Mouse (Mus musculus) forebrain, postnatal 0 days (tissue): ENCODE data around the gene Tmtc2. TPM values are rescaled to one million over a fixed set of nuclear protein-coding genes. Genes with fewer than 3 reads are reported as not detected.

Experiments used
- ATAC-seq: fragments of 200-750 bp; cut with Nextera tagmentation; 2 replicates; pipeline ENCODE4 v1.8.0; 2017; ENCODE audit warnings: mild to moderate bottlenecking, moderate library complexity
- DNase-seq: peaks from one replicate; pipeline ENCODE4 v3.0.0-alpha.2; 2015
- H3K27ac ChIP-seq: fragments of 300-500 bp; sonication (generic); 2 replicates; pipeline ENCODE4 v1.5.1; 2014; ENCODE audit warnings: low read depth, mild to moderate bottlenecking, antibody characterized with exemption, low read length, moderate library complexity, mixed read lengths
- H3K27me3 ChIP-seq: fragments of 300-500 bp; sonication (generic); 2 replicates; pipeline ENCODE4 v1.6.1; 2014; ENCODE audit warnings: mild to moderate bottlenecking, low read length, mixed read lengths; ENCODE audit not compliant: insufficient read depth
- H3K36me3 ChIP-seq: fragments of 300-500 bp; sonication (generic); 2 replicates; pipeline ENCODE4 v1.6.1; 2014; ENCODE audit warnings: mild to moderate bottlenecking, moderate library complexity; ENCODE audit not compliant: insufficient read depth
- H3K4me1 ChIP-seq: fragments of 300-500 bp; sonication (generic); 2 replicates; pipeline ENCODE4 v1.6.1; 2014; ENCODE audit warnings: antibody characterized with exemption; ENCODE audit not compliant: insufficient read depth
- H3K4me2 ChIP-seq: fragments of 300-500 bp; sonication (generic); 2 replicates; pipeline ENCODE4 v1.6.1; 2014; ENCODE audit warnings: low read depth, mild to moderate bottlenecking, moderate library complexity
- H3K4me3 ChIP-seq: fragments of 300-500 bp; sonication (generic); 2 replicates; pipeline ENCODE4 v1.5.1; 2014; ENCODE audit warnings: low read depth, low read length, mixed read lengths
- H3K9ac ChIP-seq: fragments of 300-500 bp; sonication (generic); 2 replicates; pipeline ENCODE4 v1.6.1; 2014; ENCODE audit warnings: mild to moderate bottlenecking
- H3K9me3 ChIP-seq: fragments of 300-500 bp; sonication (generic); 2 replicates; pipeline ENCODE4 v1.6.1; 2016; ENCODE audit warnings: low read length
- CTCF ChIP-seq: sonication (generic); IDR thresholded peaks from 2 replicates; pipeline ENCODE4 v1.5.1; 2016; ENCODE audit warnings: antibody characterized with exemption, control low read depth, low read depth
- WGBS: fragments of 180-500 bp; shearing (Covaris S2); extraction: QIAGEN DNeasy Blood & Tissue Kit; methylation state at CpG from one replicate; pipeline ENCODE4 v1.1.7; 2014; 5-methylcytosine and 5-hydroxymethylcytosine counted together
- polyA plus RNA-seq: library from polyadenylated mRNA; unstranded; fragments of >200 nt; fragmentation: Nextera tagmentation; extraction: Ambion mirVana; gene quantifications from 2 replicates; pipeline ENCODE4 v1.2.1, GENCODE M21; 2015
- total RNA-seq: library from RNA; depleted of rRNA; stranded (reverse); fragments of >200 nt; gene quantifications from 2 replicates; pipeline ENCODE4 v1.2.3, GENCODE M21; 2014

Gene Tmtc2
- total and polyA plus RNA-seq, 2 experiments from 2014 or later, result 4.6 to 11.1 TPM

DNA sequence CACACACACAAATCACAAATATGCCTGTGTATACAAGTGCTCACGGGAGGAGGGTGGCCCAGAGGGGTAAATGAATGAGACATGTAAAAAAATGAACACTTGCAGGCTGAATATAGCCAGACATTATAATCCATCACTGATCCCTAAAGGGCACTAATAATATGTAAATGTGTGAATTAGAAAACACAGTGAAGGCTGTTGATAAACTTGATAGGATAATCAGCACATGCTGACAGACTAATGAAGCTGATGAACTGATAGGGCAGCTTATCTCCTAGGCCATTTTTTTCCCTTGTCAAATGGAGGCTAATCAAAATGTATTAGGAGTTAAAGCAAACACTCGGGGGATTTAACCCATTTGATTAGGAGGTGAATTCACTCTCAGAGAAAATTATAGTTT is 255.4 kb downstream of the Tmtc2 start:
- DNase-seq (no peak), ATAC-seq (no peak)
- TF ChIP-seq CTCF, result no peak
- Histone ChIP-seq H3K27me3 (no peaks in the 10 kb centered on the region), H3K36me3 (peaks cover 8% of the 10 kb centered on the region), H3K9ac (no peak overlapping the region), H3K4me2 (no peak overlapping the region), H3K9me3 (no peaks in the 10 kb centered on the region), H3K27ac (no peak overlapping the region), H3K4me3 (no peak overlapping the region), H3K4me1 (no peaks in the 10 kb centered on the region)
- 32% methylated on average over 2 of the region's 2 CpGs for WGBS

DNA sequence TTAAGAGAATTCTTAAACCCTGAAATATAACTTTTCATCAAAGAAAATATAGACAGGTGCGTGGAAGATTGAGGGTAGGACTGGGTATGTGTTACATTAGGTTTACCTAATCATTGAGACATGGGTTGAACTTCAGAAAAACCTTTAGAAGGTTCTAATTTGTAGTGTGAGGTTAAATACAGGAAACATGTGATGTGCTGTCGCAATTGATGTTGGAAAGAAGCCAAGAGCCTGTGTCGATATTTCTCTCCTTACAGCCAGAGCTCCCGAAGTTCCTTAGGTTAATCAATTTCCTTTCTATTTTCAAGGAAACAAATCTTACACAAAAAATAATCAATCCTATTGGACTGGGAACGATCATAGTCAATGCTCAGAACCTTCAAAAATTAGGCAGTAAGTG is 261.3 kb downstream of the Tmtc2 start:
- WGBS, result 74% methylated on average over 5 of the region's 5 CpGs
- H3K9ac ChIP-seq, result no peak overlapping the region
- H3K4me3 ChIP-seq, result no peak overlapping the region
- H3K4me1 ChIP-seq, result no peaks in the 10 kb centered on the region
- H3K9me3 ChIP-seq, result no peaks in the 10 kb centered on the region
- H3K4me2 ChIP-seq, result no peak overlapping the region
- H3K36me3 ChIP-seq, result no peaks in the 10 kb centered on the region
- H3K27me3 ChIP-seq, result no peaks in the 10 kb centered on the region
- ATAC-seq, result no peak
- no peak overlapping the region for H3K27ac ChIP-seq
- no peak for DNase-seq
- no peak for TF ChIP-seq CTCF

DNA sequence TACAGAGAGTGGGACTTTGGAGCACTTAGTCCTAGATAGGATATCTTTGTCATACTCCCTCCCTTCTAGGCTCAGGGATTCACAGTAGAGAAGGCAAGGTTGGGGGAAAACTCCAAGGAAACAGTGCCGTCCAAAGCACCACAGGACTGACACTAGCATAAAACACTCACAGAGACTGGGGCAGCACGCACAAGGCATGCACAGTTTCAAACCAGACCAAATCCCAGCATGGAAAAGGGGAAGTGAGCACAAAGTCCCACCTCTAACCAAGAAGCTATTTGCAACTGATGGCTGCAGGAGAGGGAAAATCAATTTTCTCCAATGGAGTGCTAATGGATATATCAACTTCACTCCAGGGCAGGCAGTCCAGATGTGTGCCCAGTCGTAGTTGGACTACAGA is 276.7 kb downstream of the Tmtc2 start:
- Histone ChIP-seq H3K4me3 (no peak overlapping the region), H3K27ac (no peak overlapping the region), H3K9me3 (no peaks in the 10 kb centered on the region), H3K36me3 (no peaks in the 10 kb centered on the region; the same call in 1 of the 2 replicates), H3K4me2 (no peak overlapping the region), H3K4me1 (no peaks in the 10 kb centered on the region), H3K27me3 (no peaks in the 10 kb centered on the region), H3K9ac (no peak overlapping the region)
- ATAC-seq (no peak), DNase-seq (no peak)
- 74% methylated on average over 3 of the region's 3 CpGs for WGBS
- TF ChIP-seq CTCF, result no peak

DNA sequence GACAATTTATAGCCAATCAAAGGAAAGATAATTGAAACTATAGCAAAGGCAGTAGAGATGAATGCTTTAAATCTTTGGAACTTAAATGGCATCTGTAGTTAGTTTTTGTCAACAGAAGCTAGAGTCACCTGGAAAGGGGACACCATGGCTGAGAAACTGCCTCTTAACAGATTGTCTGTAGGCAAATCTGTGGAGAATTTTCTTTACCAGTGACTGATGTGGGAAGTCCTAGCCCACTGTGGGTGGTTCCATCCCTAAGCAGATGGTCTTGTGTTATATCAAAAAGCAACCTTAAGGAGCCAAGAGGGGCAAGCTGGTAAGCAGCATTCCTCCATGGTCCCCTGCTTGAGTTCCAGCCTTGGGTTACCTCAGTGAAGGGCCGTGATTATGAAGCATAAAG is 281.3 kb downstream of the Tmtc2 start:
- H3K9ac ChIP-seq, result no peak overlapping the region
- no peaks in the 10 kb centered on the region for H3K36me3 ChIP-seq
- ATAC-seq, result no peak
- no peak overlapping the region for H3K4me3 ChIP-seq
- DNase-seq, result no peak
- H3K27ac ChIP-seq, result no peak overlapping the region
- no peak for TF ChIP-seq CTCF
- H3K4me2 ChIP-seq, result no peak overlapping the region
- H3K4me1 ChIP-seq, result no peaks in the 10 kb centered on the region
- H3K9me3 ChIP-seq, result no peaks in the 10 kb centered on the region
- no peaks in the 10 kb centered on the region for H3K27me3 ChIP-seq
- WGBS, result 76% methylated on average over 1 of the region's 1 CpGs

DNA sequence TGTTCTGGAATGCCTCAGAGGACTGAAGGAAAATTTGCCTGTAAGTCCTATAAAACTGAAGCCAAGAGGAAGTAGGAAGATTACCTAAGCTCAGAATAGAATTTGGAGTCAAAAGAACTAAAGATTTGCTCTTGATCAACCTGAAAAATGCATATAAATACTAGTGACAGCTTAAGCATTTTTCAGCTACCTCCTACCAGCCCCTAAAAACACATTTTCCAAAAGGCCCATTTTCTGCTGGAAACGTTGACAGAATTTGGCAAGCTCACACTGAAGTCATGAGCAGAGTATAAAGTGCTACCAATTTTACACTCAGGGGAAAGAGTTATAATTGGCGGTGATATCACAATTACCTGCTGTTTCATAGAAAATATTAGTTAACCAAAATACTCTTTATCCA is 285.8 kb downstream of the Tmtc2 start:
- H3K9me3 ChIP-seq, result no peaks in the 10 kb centered on the region
- no peak overlapping the region for H3K4me3 ChIP-seq
- WGBS, result 43% methylated on average over 2 of the region's 2 CpGs
- H3K9ac ChIP-seq, result no peak overlapping the region
- no peaks in the 10 kb centered on the region for H3K36me3 ChIP-seq
- no peaks in the 10 kb centered on the region for H3K27me3 ChIP-seq
- no peak for DNase-seq
- no peaks in the 10 kb centered on the region for H3K4me1 ChIP-seq
- H3K27ac ChIP-seq, result no peak overlapping the region
- H3K4me2 ChIP-seq, result no peak overlapping the region
- no peak for TF ChIP-seq CTCF
- ATAC-seq, result no peak

DNA sequence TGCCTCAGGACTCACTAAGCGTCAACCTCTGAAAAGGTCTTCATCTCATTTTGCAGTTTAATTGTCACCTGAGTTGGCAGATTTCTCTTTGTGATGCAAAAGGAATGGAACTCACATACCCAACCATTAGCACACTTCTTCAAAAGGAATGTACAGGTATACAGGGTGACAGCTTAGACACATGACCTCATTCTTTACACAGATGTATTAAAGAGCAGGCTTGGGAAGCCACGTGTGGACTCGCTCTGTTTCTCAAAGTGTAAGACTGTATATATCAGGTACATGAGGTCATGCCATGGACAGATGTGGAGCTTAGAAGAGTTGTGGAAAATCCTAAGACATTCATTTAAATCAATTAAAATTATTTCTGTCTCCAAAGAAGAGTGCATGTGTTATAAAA is 286.7 kb downstream of the Tmtc2 start:
- Histone ChIP-seq H3K4me3 (no peak overlapping the region), H3K9me3 (no peaks in the 10 kb centered on the region), H3K36me3 (no peaks in the 10 kb centered on the region), H3K27ac (no peak overlapping the region), H3K9ac (no peak overlapping the region), H3K4me1 (no peaks in the 10 kb centered on the region), H3K4me2 (no peak overlapping the region), H3K27me3 (no peaks in the 10 kb centered on the region)
- DNase-seq (no peak), ATAC-seq (no peak)
- WGBS, result 88% methylated on average over 3 of the region's 3 CpGs
- TF ChIP-seq CTCF, result no peak

DNA sequence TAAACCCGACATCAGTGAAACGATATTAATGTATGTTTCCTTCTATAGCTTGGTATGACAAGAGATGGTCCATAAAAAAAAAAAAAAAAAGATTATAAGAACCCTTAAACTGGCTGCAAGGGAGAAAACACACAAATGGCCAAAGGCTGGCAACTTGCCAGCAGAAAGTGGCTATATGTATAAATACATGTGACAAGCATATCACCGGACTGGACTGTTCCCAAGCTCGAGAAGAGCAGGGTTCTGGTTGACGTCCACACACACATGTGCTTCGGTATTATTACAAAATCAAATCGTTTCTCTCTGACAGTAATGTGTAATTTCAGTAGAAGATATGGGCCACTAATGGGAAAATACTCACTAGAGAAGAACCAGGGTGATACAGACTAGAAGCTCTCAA is 287.2 kb downstream of the Tmtc2 start:
- no peaks in the 10 kb centered on the region for H3K36me3 ChIP-seq
- H3K27ac ChIP-seq, result no peak overlapping the region
- H3K9me3 ChIP-seq, result no peaks in the 10 kb centered on the region
- H3K4me1 ChIP-seq, result no peaks in the 10 kb centered on the region
- ATAC-seq, result no peak
- no peak for DNase-seq
- H3K4me2 ChIP-seq, result no peak overlapping the region
- WGBS, result 78% methylated on average over 7 of the region's 7 CpGs
- H3K4me3 ChIP-seq, result no peak overlapping the region
- no peaks in the 10 kb centered on the region for H3K27me3 ChIP-seq
- no peak for TF ChIP-seq CTCF
- H3K9ac ChIP-seq, result no peak overlapping the region

DNA sequence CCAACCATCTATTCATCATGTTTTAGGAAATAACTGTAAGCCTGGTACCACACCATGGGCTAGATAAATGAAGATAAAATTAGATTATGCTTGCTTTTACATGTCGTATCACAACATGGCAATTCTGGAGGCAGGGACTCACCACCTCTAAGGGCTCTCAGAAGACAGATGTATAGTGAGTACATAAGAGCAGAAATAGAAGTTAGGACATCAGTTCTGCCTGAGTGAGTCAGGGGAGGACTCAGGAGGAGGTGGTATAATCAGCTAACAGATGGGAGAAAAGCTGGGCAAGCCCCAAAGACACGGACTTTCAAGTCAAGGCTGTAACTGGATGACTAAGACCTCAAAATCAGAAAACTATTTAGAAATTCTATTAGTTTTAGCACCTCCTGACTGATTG is 288.0 kb downstream of the Tmtc2 start:
- H3K9me3 ChIP-seq, result no peaks in the 10 kb centered on the region
- no peak overlapping the region for H3K4me3 ChIP-seq
- DNase-seq (no peak), ATAC-seq (no peak)
- no peaks in the 10 kb centered on the region for H3K27me3 ChIP-seq
- no peak overlapping the region for H3K27ac ChIP-seq
- no peak overlapping the region for H3K9ac ChIP-seq
- TF ChIP-seq CTCF, result no peak
- 80% methylated on average over 2 of the region's 2 CpGs for WGBS
- no peak overlapping the region for H3K4me2 ChIP-seq
- no peaks in the 10 kb centered on the region for H3K36me3 ChIP-seq
- no peaks in the 10 kb centered on the region for H3K4me1 ChIP-seq
